Mouse (Mus musculus): ENCODE measurements around the gene Eme2.

The Eme2 gene

GRCm38 (mm10) chr17:24896241-24896992, 1.5 kb upstream of the Eme2 start, which contains the start of gene Nme3:
Gene Nme3 (plus strand): TSS chr17:24896500.
- DNase-seq (ENCODE audit: low spot score) = peak; percentile 63

GRCm38 (mm10) chr17:24895571-24896240, 819 bp upstream of the Eme2 start:
- DNase-seq (ENCODE audit: low spot score) = no peak

GRCm38 (mm10) chr17:24894061-24894994, 559 bp downstream of the Eme2 start:
- DNase-seq (ENCODE audit: low spot score) = no peak

- no peak for DNase-seq (ENCODE audit: low spot score)
Measured at GRCm38 (mm10) chr17:24893276-24893675, 1.6 kb downstream of the Eme2 start.

GRCm38 (mm10) chr17:24892785-24893184, 2.1 kb downstream of the Eme2 start:
- DNase-seq (ENCODE audit: low spot score) = no peak

GRCm38 (mm10) chr17:24891321-24891720, 3.6 kb downstream of the Eme2 start:
- no peak for DNase-seq (ENCODE audit: low spot score)

GRCm38 (mm10) chr17:24890151-24891092, 4.5 kb downstream of the Eme2 start:
- no peak for DNase-seq (ENCODE audit: low spot score)

GRCm38 (mm10) chr17:24888862-24889261, 6.0 kb downstream of the Eme2 start:
- no peak for DNase-seq (ENCODE audit: low spot score)

GRCm38 (mm10) chr17:24887291-24888080, 7.4 kb downstream of the Eme2 start:
- DNase-seq (ENCODE audit: low spot score) = no peak

GRCm38 (mm10) chr17:24886932-24887271, 8.0 kb downstream of the Eme2 start:
- no peak for DNase-seq (ENCODE audit: low spot score)

- peak; percentile 93 for DNase-seq (ENCODE audit: low spot score)
Measured at GRCm38 (mm10) chr17:24886134-24886931, 8.6 kb downstream of the Eme2 start, which contains the start of the genes Nubp2 and Spsb3. Gene Nubp2 (minus strand): TSS chr17:24886349. Gene Spsb3 (plus strand): TSS chr17:24886643.

- no peak for DNase-seq (ENCODE audit: low spot score)
Measured at GRCm38 (mm10) chr17:24885356-24886133, 9.3 kb downstream of the Eme2 start.

- no peak for DNase-seq (ENCODE audit: low spot score)
Measured at GRCm38 (mm10) chr17:24884391-24884790, 10.5 kb downstream of the Eme2 start.

- no peak for DNase-seq (ENCODE audit: low spot score)
Measured at GRCm38 (mm10) chr17:24881738-24882440, 13.0 kb downstream of the Eme2 start.

- DNase-seq (ENCODE audit: low spot score) = no peak
Measured at GRCm38 (mm10) chr17:24878531-24878930, 16.4 kb downstream of the Eme2 start.

- DNase-seq (ENCODE audit: low spot score) = no peak
Measured at GRCm38 (mm10) chr17:24878117-24878397, 16.8 kb downstream of the Eme2 start.

- DNase-seq (ENCODE audit: low spot score) = no peak
Measured at GRCm38 (mm10) chr17:24877336-24878116, 17.4 kb downstream of the Eme2 start.

- DNase-seq (ENCODE audit: low spot score) = no peak
Measured at GRCm38 (mm10) chr17:24874989-24875388, 19.9 kb downstream of the Eme2 start.

All from spleen, adult 12 weeks (tissue).